Comparison of ENCODE assay signal across 9 mouse cellular contexts in genomic region chr9:32405191-32405925, GRCm38 (mm10). TPM values are rescaled to one million over a fixed set of nuclear protein-coding genes. Genes with fewer than 3 reads are reported as not detected.
DNase-seq lines count a peak whose midpoint lies in the region; ATAC-seq and TF ChIP-seq lines count a peak whose summit lies in the region.
"Had no signal": no experiment of that assay in that cellular context is flagged by ENCODE, and none has a peak within 500 bp of the region (broad histone marks: within the 10 kb centered on the region; RNA-seq: fewer than 3 reads in every experiment).

No protein-coding gene starts in this region.

- no peak for DNase-seq in testis, postnatal 14 days (ENCODE audit: low spot score)
- DNase-seq in cerebellum, adult 2 months, result peak; percentile 43 to 45
- DNase-seq in frontal cortex, adult 2 months (ENCODE audit: extremely low spot score in 1 of 2, low spot score in 1 of 2), result peak; percentile 46 to 86
- DNase-seq in left cerebral cortex, postnatal 14 days (ENCODE audit: low spot score in 2 of 2), result peak; percentile 84 to 86
- peak; percentile 92 for DNase-seq in midbrain, postnatal 0 days (ENCODE audit: low spot score)
- DNase-seq in telencephalon, adult 2 months (ENCODE audit: low read depth, low spot score), result peak; percentile 50

- peaks cover 6% of the 10 kb centered on the region for H3K4me1 ChIP-seq in testis, adult 2 months (ENCODE audit: control insufficient read depth, insufficient read depth, low read length)
- H3K4me1 ChIP-seq in cerebellum, adult 2 months (ENCODE audit: control insufficient read depth, insufficient read depth, low read length), result no peaks in the 10 kb centered on the region
- no peaks in the 10 kb centered on the region for H3K4me1 ChIP-seq in intestine, postnatal 0 days (replicated peaks; ENCODE audit: control insufficient read depth, insufficient read depth, low read length)
- H3K4me1 ChIP-seq in midbrain, postnatal 0 days (ENCODE audit: insufficient read depth, low read length), result no peaks in the 10 kb centered on the region; the same call in 1 of the 2 replicates

- H3K9ac ChIP-seq in intestine, postnatal 0 days (ENCODE audit: low read depth, low read length), result no peak overlapping the region
- no peak overlapping the region for H3K9ac ChIP-seq in midbrain, postnatal 0 days (replicated peaks; ENCODE audit: low read length, poor library complexity, severe bottlenecking)
- H3K9ac ChIP-seq: embryonic facial prominence, embryonic 15.5 days had no signal

- H3K27me3 ChIP-seq in testis, adult 2 months (ENCODE audit: control insufficient read depth, insufficient read depth, low read length), result no peaks in the 10 kb centered on the region; the same call in 1 of the 2 replicates
- no peaks in the 10 kb centered on the region; the same call in 1 of the 2 replicates for H3K27me3 ChIP-seq in cerebellum, adult 2 months (ENCODE audit: control insufficient read depth, insufficient read depth, low read length)
- H3K27me3 ChIP-seq in intestine, postnatal 0 days (replicated peaks; ENCODE audit: control insufficient read depth, insufficient read depth, low read length), result peaks cover 8% of the 10 kb centered on the region; the same call in 1 of the 2 replicates
- peaks cover 10% of the 10 kb centered on the region; the same call in 1 of the 2 replicates for H3K27me3 ChIP-seq in midbrain, postnatal 0 days (ENCODE audit: insufficient read depth, low read length)

- H3K9me3 ChIP-seq in intestine, postnatal 0 days (ENCODE audit: control insufficient read depth), result no peaks in the 10 kb centered on the region
- no peaks in the 10 kb centered on the region for H3K9me3 ChIP-seq in midbrain, postnatal 0 days (ENCODE audit: low read length)
- H3K9me3 ChIP-seq: embryonic facial prominence, embryonic 15.5 days had no signal

- WGBS in cerebellum, adult 2 months, result 40% methylated on average over 11 of the region's 11 CpGs
- WGBS in intestine, postnatal 0 days, result 42% methylated on average over 11 of the region's 11 CpGs
- 45% methylated on average over 11 of the region's 11 CpGs for WGBS in midbrain, postnatal 0 days

- no peak overlapping the region for H3K4me3 ChIP-seq in testis, adult 2 months (ENCODE audit: control insufficient read depth, low read depth, low read length)
- H3K4me3 ChIP-seq in cerebellum, adult 2 months (replicated peaks; ENCODE audit: insufficient read depth, low read depth, low read length), result no peak overlapping the region
- H3K4me3 ChIP-seq in intestine, postnatal 0 days (ENCODE audit: low read depth, low read length), result no peak overlapping the region
- no peak overlapping the region for H3K4me3 ChIP-seq in midbrain, postnatal 0 days (ENCODE audit: low read depth, low read length)
- H3K4me3 ChIP-seq: embryonic facial prominence, embryonic 15.5 days had no signal

- TF ChIP-seq CTCF in testis, adult 2 months (IDR thresholded peaks at IDR 0.05; ENCODE audit: control insufficient read depth, insufficient read depth, insufficient replicate concordance, low read depth, low read length), result peak; percentile 43; the same call in 1 of the 2 replicates
- peak; percentile 70 for TF ChIP-seq CTCF in cerebellum, adult 2 months (IDR thresholded peaks at IDR 0.05; ENCODE audit: borderline replicate concordance, insufficient read depth, low read depth, low read length)
- TF ChIP-seq CTCF in intestine, postnatal 0 days (IDR thresholded peaks at IDR 0.05; ENCODE audit: low read depth), result peak; percentile 85
- peak; percentile 97 for TF ChIP-seq CTCF in midbrain, postnatal 0 days (IDR thresholded peaks at IDR 0.05)

- no peak for TF ChIP-seq POLR2A in testis, adult 2 months (IDR thresholded peaks at IDR 0.05; ENCODE audit: control insufficient read depth, low read depth, low read length)
- no peak for TF ChIP-seq POLR2A in cerebellum, adult 2 months (IDR thresholded peaks at IDR 0.05; ENCODE audit: borderline replicate concordance, insufficient read depth, low read length)

- H3K27ac ChIP-seq in testis, adult 2 months (ENCODE audit: control insufficient read depth, insufficient read depth, low read depth, low read length), result no peak overlapping the region
- no peak overlapping the region for H3K27ac ChIP-seq in cerebellum, adult 2 months (ENCODE audit: insufficient read depth, low read length)
- no peak overlapping the region for H3K27ac ChIP-seq in intestine, postnatal 0 days (ENCODE audit: low read depth, low read length)
- no peak overlapping the region for H3K27ac ChIP-seq in midbrain, postnatal 0 days (ENCODE audit: low read depth, low read length)
- H3K27ac ChIP-seq: embryonic facial prominence, embryonic 15.5 days had no signal

- H3K4me2 ChIP-seq in intestine, postnatal 0 days (replicated peaks; ENCODE audit: low read depth), result no peak overlapping the region
- H3K4me2 ChIP-seq in midbrain, postnatal 0 days (ENCODE audit: low read depth, low read length, poor library complexity, severe bottlenecking), result no peak overlapping the region
- H3K4me2 ChIP-seq: embryonic facial prominence, embryonic 15.5 days had no signal

- intact Hi-C loops in left cerebral cortex, postnatal 14 days (cut with DNase I), result loop anchor here (2.0 to 10.0 kb wide), 6 partner anchors 157 to 839 kb away; no protein-coding TSS in a partner anchor

- ATAC-seq in intestine, postnatal 0 days, result no peak
- ATAC-seq in midbrain, postnatal 0 days (ENCODE audit: low FRiP score), result peak; percentile 77

- no peaks in the 10 kb centered on the region for H3K36me3 ChIP-seq in testis, adult 2 months (ENCODE audit: control insufficient read depth, insufficient read depth, low read length)
- no peaks in the 10 kb centered on the region for H3K36me3 ChIP-seq in intestine, postnatal 0 days (ENCODE audit: control insufficient read depth, insufficient read depth)
- H3K36me3 ChIP-seq in midbrain, postnatal 0 days (ENCODE audit: insufficient read depth, low read length), result no peaks in the 10 kb centered on the region
- H3K36me3 ChIP-seq: embryonic facial prominence, embryonic 15.5 days had no signal

RNA-seq across cellular contexts. Expression of gene Kcnj1, which starts 33.1 kb away (rescaled TPM):
- polyA plus RNA-seq in testis, adult 2 months (2012; rRNA removed), result 0.10 and 0.25 TPM in 2 replicates
- not detected in 2 replicates for polyA plus RNA-seq in cerebellum, adult 2 months (2012; rRNA removed)
- polyA plus RNA-seq in frontal cortex, adult 2 months (2012; rRNA removed), result not detected in 2 replicates
- not detected in 2 replicates for polyA plus RNA-seq in intestine, postnatal 0 days (2015; fragmentation: Nextera tagmentation; extraction: Ambion mirVana)
- not detected for total RNA-seq in left cerebral cortex, postnatal 14 days (2021)
- not detected in 2 replicates for total RNA-seq in midbrain, postnatal 0 days (2014; rRNA removed)
- polyA plus RNA-seq in midbrain, postnatal 0 days (2015; fragmentation: Nextera tagmentation; extraction: Ambion mirVana), result not detected in 2 replicates

Comparison
In these comparisons a context has a peak if more than half of its experiments do, and no peak if none do; other contexts are left out.
1. CTCF ChIP-seq: peak in every context shown above with its lines; median percentile 97 in midbrain, postnatal 0 days; 85 in intestine, postnatal 0 days; 70 in cerebellum, adult 2 months; 43 in testis, adult 2 months.